Mouse (Mus musculus): ENCODE measurements around the gene Dscam.

Gene Dscam

DNA sequence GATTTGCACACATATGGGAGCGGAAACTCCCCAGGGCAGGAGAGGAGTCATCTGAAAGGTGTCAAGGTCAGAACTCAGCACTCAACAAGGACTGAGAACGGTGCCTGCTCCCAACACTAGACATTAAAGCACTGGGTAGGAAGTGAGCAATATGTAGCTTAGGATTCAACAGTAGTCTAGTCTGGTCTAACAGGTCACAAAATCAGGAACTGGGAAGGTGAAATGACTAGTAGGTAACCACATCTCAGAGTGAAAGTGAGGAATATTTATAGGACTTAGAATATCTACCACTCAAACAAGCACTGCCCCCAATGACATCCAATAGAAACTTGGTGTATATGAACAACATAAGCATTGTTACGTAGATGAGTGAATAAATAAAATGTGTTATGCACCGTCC lies 515.0 kb downstream of the Dscam start:
- DNase-seq (ENCODE audit: low spot score in 2 of 2), result no peak

DNA sequence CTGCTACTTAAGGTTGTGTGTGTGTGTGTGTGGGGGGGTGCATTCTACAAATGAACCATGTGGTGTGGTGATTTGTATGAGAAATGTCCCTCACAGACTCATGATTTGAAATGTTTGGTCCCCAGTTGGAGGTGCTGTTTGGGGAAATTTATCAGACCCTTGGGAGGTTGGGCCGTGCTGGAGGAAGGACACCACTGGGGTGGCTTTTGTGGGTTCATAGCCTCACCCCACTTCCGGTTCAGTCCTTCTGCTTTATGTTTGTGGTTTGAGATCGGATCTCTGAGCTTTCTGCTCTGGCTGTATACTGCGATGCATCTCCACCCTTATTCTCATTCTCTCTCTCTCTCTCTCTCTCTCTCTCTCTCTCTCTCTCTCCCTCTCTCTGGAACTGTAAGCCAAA lies 516.5 kb downstream of the Dscam start:
- no peak for DNase-seq (ENCODE audit: low spot score in 2 of 2)

DNA sequence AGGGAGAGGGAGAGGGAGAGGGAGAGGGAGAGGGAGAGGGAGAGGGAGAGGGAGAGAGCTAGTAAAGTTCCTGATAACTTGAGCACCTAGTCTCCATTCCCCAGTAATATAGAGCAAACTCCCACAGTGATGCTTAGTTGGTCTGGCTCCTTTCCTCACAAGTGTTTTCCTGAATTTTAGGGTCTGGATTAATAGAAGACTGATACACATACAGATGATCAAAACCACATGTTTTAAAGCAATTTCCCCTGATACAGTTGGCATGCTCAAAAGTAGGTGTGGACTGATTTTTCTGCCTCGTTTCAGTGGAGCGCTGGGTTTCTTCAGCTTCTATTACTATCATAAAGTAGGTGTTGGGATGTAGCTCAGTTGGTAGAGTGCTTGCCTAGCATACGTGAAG lies 519.1 kb downstream of the Dscam start:
- no peak for DNase-seq (ENCODE audit: low spot score in 2 of 2)

DNA sequence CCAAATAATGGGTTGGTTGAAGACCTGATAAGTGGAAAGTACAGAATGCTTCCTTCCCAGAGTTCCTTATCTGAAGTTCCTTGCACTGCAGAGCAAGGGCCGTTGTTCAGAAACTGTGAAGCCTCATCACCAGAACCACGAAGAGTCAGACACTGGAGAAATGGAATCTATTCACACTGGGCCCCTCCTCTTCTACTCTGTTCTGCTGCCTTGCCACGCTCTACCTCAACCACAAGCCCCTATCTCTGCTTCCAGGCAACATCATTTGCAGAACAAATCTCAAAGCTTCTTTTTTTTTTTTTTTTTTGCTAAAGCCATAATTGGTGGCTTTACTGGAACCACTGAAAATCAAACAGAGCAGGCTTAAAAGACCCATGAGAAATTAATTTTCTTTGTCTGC lies 530.5 kb downstream of the Dscam start:
- no peak for DNase-seq (ENCODE audit: low spot score in 2 of 2)

DNA sequence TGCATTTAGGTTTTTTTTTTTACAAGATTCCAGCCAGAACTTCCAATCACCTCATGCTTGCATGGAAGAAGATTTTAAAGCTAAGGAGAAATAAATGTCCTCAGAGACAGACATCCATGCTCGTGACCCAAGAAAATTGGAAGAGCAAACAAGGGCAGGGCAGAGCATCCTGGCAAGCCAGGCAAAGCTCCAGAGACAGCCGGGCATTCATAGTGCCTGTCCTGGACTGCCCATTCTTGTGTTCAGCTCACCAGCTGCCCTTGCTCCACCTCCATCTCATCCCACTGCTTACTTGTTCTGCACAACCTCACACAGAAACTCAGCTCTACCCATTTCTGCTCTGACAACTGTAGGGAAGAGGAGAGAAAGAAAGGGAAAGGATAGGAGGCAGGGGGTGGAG lies 534.6 kb downstream of the Dscam start:
- no peak for DNase-seq (ENCODE audit: low spot score in 2 of 2)

DNA sequence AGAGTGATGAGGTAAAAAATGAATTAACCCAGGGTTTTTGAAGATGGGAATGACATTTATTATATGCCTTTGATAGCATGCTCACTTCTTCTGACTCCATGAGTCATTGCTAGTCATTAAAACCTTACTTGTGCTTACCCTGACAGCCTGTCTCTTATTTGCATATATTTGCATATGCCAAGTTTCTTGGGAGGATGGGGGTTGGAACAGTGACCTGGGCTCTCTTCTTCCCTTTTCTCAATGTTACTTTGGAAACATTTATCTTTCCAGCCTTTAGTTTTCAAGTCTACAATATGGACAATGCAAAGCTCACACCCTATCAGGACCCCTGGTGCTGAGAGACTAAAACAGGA lies 535.8 kb downstream of the Dscam start:
- no peak for DNase-seq (ENCODE audit: low spot score in 2 of 2)

DNA sequence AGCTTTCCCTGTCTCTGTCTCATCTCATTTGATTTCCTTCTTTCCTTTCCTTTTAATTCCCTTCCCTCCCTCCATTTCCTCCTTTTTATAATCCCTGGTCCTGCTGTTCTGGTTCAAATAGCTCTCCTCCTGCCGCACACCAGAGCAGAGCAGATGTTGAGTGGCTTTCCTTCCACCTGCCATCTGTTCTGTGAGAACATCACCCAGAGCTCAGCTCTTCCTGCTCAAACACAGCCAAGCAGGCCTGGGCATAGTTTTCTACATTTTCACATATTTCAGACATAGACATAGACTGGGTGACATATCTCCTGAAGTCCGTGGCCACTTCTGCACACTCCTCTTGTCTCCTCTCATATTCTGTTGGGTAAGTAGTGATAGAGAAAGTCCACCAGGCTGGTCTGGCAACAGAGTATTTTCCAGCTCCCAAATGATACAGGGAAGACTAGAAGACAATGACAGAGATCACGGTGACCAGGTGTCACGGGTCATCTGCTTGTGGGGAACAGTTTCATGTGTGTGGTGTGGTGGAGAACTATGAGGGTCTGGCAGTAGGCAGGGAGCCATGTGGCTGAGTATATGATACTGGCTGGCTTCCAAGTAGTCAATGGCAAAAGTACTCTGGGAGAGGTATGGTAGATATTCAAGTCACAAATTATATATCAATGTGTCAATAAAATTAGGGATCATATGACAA lies 536.3 kb downstream of the Dscam start:
- DNase-seq (ENCODE audit: low spot score in 2 of 2), result no peak

DNA sequence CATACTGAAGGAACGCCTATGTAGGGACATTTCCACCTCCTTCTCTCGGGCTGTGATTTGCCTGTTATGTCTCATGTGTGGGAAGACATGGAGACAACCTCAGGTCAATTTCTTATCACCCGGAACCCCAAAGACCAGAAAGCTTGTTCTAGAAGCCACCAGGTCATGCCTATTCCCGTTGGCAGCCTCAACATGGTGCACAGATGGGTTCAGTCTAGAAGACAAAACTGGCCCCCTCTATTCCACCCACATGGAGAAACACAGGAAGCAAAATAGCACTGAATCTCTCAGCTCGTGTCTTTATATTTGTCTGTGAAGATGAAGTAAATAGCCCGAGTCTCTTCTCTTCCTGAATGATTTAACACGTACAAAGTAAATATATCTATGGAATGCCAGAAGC lies 540.3 kb downstream of the Dscam start:
- no peak for DNase-seq (ENCODE audit: low spot score in 2 of 2)

DNA sequence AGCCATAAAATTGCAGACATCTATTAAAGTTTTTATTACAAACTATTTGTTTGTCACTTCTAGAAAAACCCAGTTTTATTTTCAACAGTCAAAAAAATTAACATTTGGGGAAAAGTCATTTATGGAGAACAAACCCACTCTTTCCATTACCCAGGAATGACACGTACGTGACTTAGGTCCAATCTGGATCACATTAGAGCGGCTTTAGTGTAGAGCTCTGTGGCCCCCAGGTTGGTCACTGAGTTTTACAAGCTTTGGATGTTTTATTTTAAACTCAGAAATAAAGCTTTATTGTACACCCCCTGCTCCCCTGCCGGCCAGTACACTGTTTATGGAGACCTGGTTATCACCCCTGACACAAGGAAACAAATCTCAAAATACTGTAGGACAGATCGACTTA lies 540.9 kb downstream of the Dscam start:
- DNase-seq (ENCODE audit: low spot score in 2 of 2), result no peak

DNA sequence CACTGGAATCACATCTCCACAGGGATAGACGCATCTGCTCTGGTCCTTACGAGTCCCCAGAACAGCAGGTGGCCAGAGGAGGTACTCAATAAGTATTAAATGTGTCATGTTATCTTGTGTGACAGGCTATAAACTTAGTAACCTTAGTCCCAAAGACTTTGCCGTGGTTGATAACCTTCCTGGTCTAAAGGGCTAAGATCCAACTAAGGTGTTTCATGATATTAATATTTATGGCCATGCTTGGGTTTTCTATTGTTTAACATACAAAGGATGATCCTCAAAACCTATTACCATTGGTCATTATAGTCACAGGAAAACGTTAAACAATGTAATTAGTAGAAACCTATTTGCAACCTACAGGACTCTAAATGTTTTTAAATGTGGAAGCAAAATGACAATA lies 545.1 kb downstream of the Dscam start:
- no peak for DNase-seq (ENCODE audit: low spot score in 2 of 2)

DNA sequence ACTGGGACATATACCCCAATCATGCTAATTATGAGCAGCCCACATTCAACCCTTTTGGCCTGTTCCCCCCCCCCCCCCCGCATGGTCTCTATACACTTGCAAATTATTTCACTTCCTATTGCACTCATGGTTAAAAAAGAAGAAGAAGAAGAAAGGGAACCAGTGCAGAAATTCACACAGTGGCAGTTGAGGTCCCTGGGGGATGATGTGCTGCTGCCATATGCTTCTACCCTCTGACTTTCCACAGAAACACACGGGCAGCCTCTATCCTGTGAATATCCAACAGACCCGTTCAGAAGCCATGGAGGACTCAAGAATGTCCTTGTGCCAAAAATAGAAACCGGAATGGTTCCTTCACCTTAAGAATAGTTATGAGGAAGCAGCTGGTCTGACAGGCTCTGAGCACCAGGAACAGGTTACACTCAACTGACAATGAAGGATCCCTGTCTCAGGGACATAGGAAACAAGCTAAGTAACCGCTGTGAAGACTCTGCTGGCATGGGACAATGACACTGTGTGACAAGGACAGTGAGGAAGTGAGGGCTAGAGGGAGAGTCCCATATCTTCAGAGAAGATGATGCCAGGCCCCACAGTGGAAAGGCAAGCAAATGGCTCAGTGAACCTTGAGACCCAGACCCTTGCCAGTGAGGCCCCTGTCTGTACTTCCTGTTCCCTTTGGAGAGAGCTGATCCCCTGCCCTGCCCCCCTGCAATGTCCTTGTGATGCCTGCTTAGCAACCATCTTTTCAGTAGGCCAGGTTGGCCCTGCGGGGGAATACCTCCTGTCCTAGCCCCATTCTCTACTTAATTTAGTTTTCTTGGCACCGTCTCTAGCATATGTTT lies 545.8 kb downstream of the Dscam start:
- no peak for DNase-seq (ENCODE audit: low spot score in 2 of 2)

DNA sequence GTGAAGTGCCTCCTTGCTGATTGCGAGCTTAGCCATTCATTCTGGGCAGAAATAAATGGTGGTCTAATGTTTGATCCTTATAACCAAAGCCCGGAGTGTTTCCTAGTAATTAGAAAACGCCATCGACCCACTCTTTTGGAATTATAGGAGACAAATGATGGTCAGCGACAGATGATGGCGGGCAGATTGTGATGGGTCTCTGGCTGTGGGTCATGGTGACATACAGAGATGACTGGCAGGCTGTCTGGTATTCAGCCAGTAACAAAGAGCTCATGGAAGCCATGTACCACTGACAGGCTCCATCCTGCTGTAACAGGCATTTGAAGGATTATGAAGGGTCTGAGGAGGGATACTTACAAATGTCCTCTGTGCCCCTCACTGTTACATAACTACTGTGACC lies 549.7 kb downstream of the Dscam start:
- DNase-seq (ENCODE audit: low spot score in 2 of 2), result no peak

DNA sequence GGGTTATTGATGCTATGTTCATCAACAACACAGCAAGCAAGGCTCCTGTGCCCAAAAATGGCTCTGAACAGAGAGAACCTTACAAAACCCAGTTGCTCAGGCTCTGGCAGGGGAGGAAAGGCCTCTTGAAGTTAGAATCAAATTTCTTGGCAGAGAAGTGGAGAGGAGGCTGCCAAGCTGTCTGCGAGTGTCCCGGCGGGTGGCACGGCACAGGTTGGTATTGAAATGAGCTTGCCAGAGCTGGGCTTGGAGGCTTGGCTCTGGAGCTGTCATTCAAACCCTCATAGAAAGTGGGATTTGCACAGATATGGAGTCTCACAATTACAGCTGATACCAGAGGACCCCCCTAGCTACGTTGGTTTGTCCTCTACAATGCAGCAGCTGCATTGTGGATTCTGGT lies 550.1 kb downstream of the Dscam start:
- no peak for DNase-seq (ENCODE audit: low spot score in 2 of 2)

DNA sequence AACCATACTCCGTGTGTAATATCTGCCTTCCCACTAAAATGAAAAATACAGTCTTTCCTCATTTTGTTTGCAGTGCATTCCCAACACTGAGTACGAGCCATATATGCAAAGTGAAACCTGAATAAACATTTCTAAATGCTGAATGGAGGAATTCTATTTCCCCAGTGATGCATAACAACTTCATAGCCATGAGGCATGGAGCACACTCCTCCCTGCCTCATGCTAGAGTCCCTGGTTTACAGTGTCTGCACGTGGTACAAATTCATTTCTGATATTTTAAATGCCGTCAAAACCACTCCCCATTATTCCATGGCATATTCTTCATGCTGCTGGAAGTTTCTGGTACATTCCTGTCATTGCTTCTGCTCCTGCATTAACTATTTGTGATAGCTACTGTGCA lies 552.8 kb downstream of the Dscam start:
- no peak for DNase-seq (ENCODE audit: low spot score in 2 of 2)

DNA sequence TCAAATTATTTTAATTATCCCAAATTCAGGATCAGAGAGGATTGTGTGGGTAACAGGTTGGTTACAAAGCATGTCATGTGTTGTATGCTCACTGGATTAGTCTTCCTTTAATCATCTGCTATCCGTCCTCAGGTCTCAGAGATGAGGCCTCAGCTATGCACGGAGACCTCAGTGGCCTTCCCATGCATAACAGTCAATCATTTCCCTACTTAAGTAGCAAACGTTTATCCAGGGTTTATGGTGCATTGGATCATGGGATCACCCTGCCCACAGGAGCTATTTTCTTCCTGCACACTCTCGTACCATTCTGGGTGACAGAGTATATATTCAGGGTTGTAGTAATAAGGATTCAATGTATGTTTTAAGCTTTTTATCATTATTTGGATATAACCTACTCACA lies 557.3 kb downstream of the Dscam start:
- no peak for DNase-seq (ENCODE audit: low spot score in 2 of 2)

DNA sequence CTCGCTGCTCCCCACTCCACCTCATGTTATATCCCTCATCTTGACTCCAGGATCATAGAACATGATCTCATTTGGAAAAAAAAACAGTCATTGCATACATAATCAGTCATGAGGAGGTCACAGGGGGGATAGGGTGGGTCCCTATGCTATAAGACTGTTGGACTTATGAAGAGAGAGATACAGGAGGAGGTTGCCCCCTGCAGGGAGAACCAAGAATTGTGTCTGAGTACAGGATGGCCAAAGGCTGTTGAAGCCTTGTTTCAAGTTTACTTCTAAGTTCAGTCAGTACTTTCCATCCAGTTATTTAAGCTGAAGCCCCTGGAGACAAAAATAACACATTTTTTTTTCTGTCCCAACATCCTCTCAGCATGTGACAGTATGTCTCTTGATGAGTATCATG lies 559.7 kb downstream of the Dscam start:
- DNase-seq (ENCODE audit: low spot score in 2 of 2), result no peak

DNA sequence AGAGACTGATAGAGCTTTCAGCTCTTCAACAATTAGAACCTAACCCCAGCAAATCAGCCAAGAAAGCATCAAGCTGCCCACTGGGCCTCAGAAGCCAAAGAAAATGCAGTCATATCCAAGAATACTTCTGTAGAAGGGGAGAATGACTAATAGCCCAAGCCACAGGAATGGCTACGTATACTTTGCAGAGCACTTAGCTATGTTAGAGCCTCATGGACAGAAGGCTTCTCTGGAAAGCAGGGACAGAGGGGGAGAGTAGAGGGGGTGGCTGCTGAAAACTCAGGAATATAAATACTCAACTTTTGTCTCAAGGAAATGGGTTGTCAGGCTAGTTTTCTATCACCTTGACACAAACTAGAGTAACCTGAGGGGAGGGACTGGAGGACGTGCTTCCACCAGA lies 568.3 kb downstream of the Dscam start:
- no peak for DNase-seq (ENCODE audit: low spot score in 2 of 2)

DNA sequence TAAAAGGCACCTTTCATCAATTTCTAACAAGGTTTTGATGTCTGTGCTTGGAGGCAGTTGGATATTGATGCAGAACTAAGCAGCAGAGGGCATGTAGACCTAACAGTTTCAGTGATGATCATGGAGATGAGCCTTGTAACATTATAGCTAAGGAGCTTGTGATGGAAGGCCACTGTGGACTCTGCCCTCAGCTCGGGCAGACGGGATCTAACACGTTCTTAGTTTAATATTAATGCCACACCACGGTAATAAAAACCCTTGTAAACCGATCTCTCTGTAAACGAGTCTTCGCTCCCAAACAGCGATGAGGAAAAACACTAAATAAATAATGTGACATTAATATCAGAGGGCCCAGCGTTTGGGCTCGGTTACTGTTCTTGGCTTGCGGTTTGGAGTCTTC lies 569.8 kb downstream of the Dscam start:
- DNase-seq (ENCODE audit: low spot score in 2 of 2), result no peak

DNA sequence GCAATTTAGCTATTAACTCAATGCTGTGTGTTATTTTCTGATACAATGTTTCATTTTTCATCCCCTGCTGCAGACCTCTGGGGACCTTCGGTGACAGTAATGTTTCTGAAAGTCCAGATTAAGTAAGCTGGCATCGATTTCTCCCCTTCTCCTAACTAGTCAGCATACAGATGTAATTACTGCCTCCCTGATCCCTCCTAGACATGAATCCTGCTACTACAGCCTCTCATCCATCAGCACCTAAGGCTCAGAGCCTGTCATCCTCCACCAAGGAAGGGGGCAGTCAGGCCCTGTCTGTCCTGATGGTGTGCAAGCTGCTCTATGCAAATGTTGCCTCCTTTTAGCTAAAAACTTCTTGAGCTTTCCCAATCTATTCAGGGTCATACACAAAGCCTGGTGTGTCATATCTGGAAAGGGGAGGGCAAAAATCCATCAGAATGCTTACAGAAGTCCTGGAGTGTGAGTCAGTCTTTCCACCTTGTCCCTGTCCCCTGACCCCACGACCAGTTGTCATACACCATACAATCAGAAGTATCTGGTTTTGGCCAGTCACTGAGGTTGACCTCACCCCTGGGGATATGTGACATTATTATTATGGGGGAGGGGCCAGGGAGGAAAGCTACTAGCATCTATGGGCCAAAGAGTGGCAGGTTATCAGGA lies 571.0 kb downstream of the Dscam start:
- DNase-seq (ENCODE audit: low spot score in 2 of 2), result no peak

DNA sequence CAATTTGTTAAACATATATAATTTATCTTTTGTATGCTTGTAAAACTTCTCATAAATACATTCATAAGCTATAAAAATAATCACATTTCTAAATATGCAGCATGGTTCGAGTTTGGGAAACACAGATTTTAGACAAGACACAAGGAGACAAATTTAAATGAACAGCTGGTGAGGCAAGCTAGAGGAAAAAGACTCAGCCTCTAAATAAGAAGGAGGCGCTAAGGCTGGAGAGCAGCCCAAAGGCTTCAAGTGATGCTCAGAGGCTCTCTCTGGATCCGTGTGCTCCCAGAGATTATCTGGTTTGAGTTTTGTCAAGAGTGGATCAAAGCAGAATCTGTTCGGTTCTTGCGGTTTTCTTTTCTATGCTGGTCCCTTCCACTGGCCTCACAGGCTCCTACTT lies 594.7 kb downstream of the Dscam start:
- no peak for DNase-seq (ENCODE audit: low spot score in 2 of 2)

DNA sequence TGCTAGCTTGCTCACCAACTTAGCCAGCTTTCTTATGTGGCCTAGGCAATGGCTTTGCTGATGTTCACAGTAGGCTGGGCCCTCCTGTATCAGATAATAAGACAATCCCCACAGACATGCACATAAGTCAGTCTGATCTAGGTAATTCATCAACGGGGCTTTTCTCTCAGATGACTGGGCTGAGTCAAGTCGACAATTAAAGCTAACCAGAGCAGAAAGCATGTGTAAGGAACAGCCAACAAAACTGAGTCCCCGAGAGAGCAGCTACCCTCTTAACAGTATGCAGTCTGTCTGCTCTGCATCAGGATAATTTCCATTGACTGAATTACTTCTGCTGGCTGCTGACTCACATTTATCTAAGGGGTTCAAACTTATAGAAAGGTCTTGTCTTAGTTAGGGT lies 603.1 kb downstream of the Dscam start:
- no peak for DNase-seq (ENCODE audit: low spot score in 2 of 2)

DNA sequence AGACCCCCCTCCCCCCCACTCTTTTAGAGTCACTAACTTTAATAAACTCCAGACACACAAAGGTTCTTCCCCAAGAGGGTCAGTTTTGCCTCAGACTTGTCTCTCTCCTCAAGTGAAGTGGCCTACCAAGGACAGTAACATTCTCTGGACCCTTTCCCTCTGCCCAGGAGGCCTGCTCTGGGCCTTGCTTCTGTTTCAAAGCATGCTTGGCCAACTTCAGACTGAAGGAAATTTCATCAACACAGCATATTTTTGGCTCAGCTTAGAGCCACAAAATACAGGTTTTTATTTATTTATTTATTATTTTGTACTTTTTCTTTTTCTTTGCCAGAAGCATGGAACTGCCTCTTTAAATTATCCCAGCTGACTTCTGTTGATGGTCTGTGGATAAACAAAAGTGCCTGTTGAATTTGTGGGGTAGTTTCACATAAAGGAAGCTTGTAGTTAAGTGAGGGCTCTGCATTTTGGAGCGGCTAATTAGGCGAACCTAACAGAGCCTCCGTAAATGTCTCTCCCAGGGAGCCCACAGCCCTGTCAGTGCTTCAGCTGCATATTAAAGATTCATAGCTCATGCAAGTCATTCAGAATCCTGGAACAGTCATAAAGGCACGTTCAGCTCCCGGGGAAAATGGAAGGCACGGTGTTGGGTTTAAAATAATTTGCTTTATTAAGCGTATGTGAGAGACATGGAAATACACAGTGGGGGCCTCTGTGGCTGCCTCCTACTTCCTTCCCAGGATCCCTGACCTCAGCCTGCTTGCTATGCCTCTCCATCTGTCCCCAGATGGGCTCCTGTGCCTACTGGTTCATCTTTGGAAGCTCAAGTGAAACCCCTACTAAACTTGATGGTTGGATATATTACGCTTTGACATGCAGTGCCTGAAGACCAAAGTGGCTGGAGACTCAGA lies 606.9 kb downstream of the Dscam start:
- no peak for DNase-seq (ENCODE audit: low spot score in 2 of 2)

All from urinary bladder, postnatal 4 days (tissue).